Mouse (Mus musculus) heart, postnatal 14 days (tissue): ENCODE data around the gene Lamtor5. TPM values are rescaled to one million over a fixed set of nuclear protein-coding genes. Genes with fewer than 3 reads are reported as not detected.

Experiments
- DNase-seq, 2 experiments: peaks; one replicate each; pipeline ENCODE4 v3.0.0; 2021 to 2022
- intact Hi-C: fragments of 180-260 bp; cut with DNase I; formaldehyde crosslinking; loops from one replicate; pipeline ENCODE4 v1.15.1; 2025
- total RNA-seq, 2 experiments: library from RNA; stranded (reverse); gene quantifications; 2 replicates each; pipeline ENCODE4 v1.2.3; 2021

The Lamtor5 gene
- total RNA-seq, 2 experiments from 2014 or later = 63.2 to 71.3 TPM

DNA sequence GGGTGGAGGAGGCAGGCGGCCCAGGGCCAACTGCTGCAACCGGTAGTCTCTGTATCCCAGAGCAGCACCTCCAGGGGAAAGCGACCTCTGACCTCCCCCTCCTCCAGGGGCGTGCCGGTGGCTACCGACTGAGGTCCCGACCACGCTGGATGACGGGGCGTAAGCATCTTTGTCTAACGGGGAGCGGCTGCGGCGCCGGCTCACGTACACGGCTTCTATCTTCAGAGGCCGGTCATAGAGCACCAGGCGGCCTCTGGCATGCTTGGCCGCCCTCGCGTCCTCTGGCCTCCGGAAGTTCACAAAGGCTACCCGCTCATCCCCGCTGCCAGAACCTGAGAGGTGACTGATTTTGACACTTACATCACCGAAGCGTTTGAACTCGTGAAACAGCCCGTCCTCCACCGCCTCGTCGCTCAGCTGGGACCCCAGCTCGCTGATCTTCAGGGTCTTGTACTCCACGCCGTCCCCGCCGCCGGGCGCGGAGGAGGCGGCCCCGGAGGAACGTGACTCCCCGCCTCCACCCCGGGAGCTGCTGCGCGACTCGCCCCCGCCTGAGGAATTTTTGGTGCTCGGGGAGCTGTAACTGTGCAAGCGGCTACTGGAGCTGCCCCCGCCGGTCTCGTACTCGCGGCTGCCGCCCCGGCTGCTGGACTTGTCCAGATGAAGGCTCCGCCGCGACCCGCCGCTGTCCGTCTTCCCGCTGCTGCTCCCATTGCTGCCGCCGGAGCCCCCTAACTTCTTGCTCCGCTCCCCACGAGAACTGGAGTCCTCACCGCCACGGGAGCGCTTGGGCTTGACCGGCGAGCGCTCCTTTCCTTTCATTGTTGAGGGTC is 53.7 kb downstream of the Lamtor5 start:
- intact Hi-C loops = loop anchor here (5.0 kb wide), 1 partner anchor 95 kb away; the partner anchor contains the start of gene Prok1

DNA sequence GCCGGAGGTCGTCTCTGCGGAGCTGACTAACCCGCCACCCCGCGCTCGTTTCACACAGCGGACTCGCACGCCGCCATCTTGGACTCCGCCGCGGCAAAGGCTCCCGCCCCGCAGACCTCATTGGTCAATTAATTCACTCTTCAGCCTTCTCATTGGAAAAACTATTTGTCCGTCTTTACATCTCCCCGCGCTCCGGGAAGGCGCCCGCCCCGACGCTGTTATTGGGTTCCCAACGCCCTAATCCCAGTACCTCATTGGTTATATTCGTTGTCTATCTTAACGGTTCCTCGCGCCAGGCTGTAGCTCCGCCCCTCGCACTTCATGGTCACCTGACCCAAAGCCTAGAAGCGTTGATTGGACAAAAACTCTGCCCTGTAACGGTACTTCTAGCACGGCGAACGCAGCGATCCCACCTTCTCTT is 54.3 kb downstream of the Lamtor5 start:
- intact Hi-C loops = loop anchor here (5.0 kb wide), 1 partner anchor 96 kb away; the partner anchor contains the start of gene Prok1

More for the DNA sequence above, 53.7 kb downstream of the Lamtor5 start:
- peak; percentile 56 to 64 for DNase-seq

More for the DNA sequence above, 54.3 kb downstream of the Lamtor5 start:
- DNase-seq = peak; percentile 93

Other genes starting within 250 kb of the Lamtor5 start
- 1 to 10 TPM in 1 of 2 experiments, under 1 TPM in 1; 0.38 to 2.6 TPM for gene Kcna3, start 242.7 kb upstream of the Lamtor5 start, total RNA-seq
- gene Kcna2, start 177.7 kb upstream of the Lamtor5 start, total RNA-seq = 1 to 10 TPM in 1 of 2 experiments, under 1 TPM in 1; 0.85 to 1.2 TPM
- not detected for gene Kcna10, start 95.8 kb upstream of the Lamtor5 start, total RNA-seq
- gene Cym, start 57.1 kb upstream of the Lamtor5 start, total RNA-seq = not detected
- not detected for gene A630076J17Rik, start 48.2 kb upstream of the Lamtor5 start, total RNA-seq
- gene Prok1, start 39.2 kb upstream of the Lamtor5 start, total RNA-seq = not detected
- under 1 TPM; 0.37 to 0.60 TPM for gene Slc16a4, start 12.4 kb downstream of the Lamtor5 start, total RNA-seq
- 10 to 100 TPM; 24.3 to 26.0 TPM for gene Rbm15, start 54.8 kb downstream of the Lamtor5 start, total RNA-seq
- under 1 TPM; 0.37 to 0.43 TPM for gene Kcnc4, start 180.7 kb downstream of the Lamtor5 start, total RNA-seq
- 1 to 10 TPM; 1.3 to 1.5 TPM for gene Slc6a17, start 239.2 kb downstream of the Lamtor5 start, total RNA-seq